Mouse (Mus musculus) bone marrow, adult 2 months (tissue): ENCODE measurements at regions not wholly inside any gene's neighbourhood (a gene's known extent, or its start where the extent isn't known, plus 50 kb on each side); places are given as distances from the start of the nearest gene placed in this dataset.

Experiments used
- CTCF ChIP-seq: fragments of 200-500 bp; IDR thresholded peaks from 2 replicates; pipeline ENCODE4 v1.5.1; 2011; ENCODE audit warnings: low read length, control low read depth; ENCODE audit not compliant: control insufficient read depth, insufficient read depth
- POLR2A ChIP-seq: fragments of 200-500 bp; IDR thresholded peaks from 2 replicates; pipeline ENCODE4 v1.6.1; 2011; ENCODE audit warnings: low read depth, mild to moderate bottlenecking, control low read depth, low read length, borderline replicate concordance; ENCODE audit not compliant: control insufficient read depth

GRCm38 (mm10) chr6:143547406-143547903, 380.4 kb downstream of the Etnk1 start:
- TF ChIP-seq CTCF, result no peak
- TF ChIP-seq POLR2A, result no peak
